Mouse (Mus musculus) embryonic facial prominence, embryonic 14.5 days (tissue): ENCODE measurements around the gene Wipf2. TPM values are rescaled to one million over a fixed set of nuclear protein-coding genes. Genes with fewer than 3 reads are reported as not detected.
"Not testable (repeated sequence)": the region's sequence is repeated elsewhere in the genome, so short reads cannot be mapped to it uniquely, and the experiment has no call there.

Experiments
- ATAC-seq: fragments of 200-750 bp; cut with Nextera tagmentation; 2 replicates; pipeline ENCODE4 v1.8.0; 2017; ENCODE audit warnings: low read depth, moderate number of reproducible peaks, moderate TSS enrichment
- DNase-seq: peaks from one replicate; pipeline ENCODE4 v3.0.0-alpha.2; 2015; ENCODE audit warnings: low spot score
- H3K27ac ChIP-seq: fragments of 300-500 bp; sonication (generic); replicated peaks from 2 replicates; pipeline ENCODE4 v1.5.1; 2014; ENCODE audit warnings: low read depth, mild to moderate bottlenecking, low read length, moderate library complexity
- H3K27me3 ChIP-seq: fragments of 300-500 bp; sonication (generic); replicated peaks from 2 replicates; pipeline ENCODE4 v1.6.1; 2014; ENCODE audit warnings: low read length; ENCODE audit not compliant: control insufficient read depth, insufficient read depth
- H3K36me3 ChIP-seq: fragments of 300-500 bp; sonication (generic); 2 replicates; pipeline ENCODE4 v1.6.1; 2014; ENCODE audit warnings: low read length, mixed read lengths; ENCODE audit not compliant: control insufficient read depth, insufficient read depth
- H3K4me1 ChIP-seq: fragments of 300-500 bp; sonication (generic); 2 replicates; pipeline ENCODE4 v1.6.1; 2014; ENCODE audit warnings: antibody characterized with exemption, low read length; ENCODE audit not compliant: control insufficient read depth, insufficient read depth
- H3K4me2 ChIP-seq: fragments of 300-500 bp; sonication (generic); 2 replicates; pipeline ENCODE4 v1.6.1; 2014; ENCODE audit warnings: low read depth, mild to moderate bottlenecking, low read length, moderate library complexity, mixed read lengths
- H3K4me3 ChIP-seq: fragments of 300-500 bp; sonication (generic); 2 replicates; pipeline ENCODE4 v1.5.1; 2014; ENCODE audit warnings: low read depth, mild to moderate bottlenecking, low read length
- H3K9ac ChIP-seq: fragments of 300-500 bp; sonication (generic); 2 replicates; pipeline ENCODE4 v1.6.1; 2014; ENCODE audit warnings: low read depth, mild to moderate bottlenecking, low read length, moderate library complexity, mixed read lengths
- H3K9me3 ChIP-seq: fragments of 300-500 bp; sonication (generic); 2 replicates; pipeline ENCODE4 v1.6.1; 2016; ENCODE audit warnings: low read length; ENCODE audit not compliant: control insufficient read depth
- WGBS: fragments of 180-500 bp; shearing (Covaris S2); extraction: QIAGEN DNeasy Blood & Tissue Kit; methylation state at CpG from one replicate; pipeline ENCODE4 v1.1.7; 2014; 5-methylcytosine and 5-hydroxymethylcytosine counted together
- polyA plus RNA-seq: library from polyadenylated mRNA; unstranded; fragments of >200 nt; fragmentation: Nextera tagmentation; extraction: Ambion mirVana; gene quantifications from 2 replicates; pipeline ENCODE4 v1.2.1, GENCODE M21; 2014

Gene Wipf2
- polyA plus RNA-seq, 1 experiment from 2014 or later: 4.3 TPM

GRCm38 (mm10) chr11:98932293-98933091, 69.1 kb downstream of the Wipf2 start:
- Histone ChIP-seq H3K36me3 (peaks cover 4% of the 10 kb centered on the region; the same call in 1 of the 2 replicates), H3K4me1 (peaks cover 88% of the 10 kb centered on the region), H3K27ac (peak overlapping the region; percentile 84), H3K4me3 (peak overlapping the region; percentile 4; the same call in 1 of the 2 replicates), H3K27me3 (no peaks in the 10 kb centered on the region), H3K9ac (peak overlapping the region; percentile 11; the same call in 1 of the 2 replicates), H3K9me3 (no peaks in the 10 kb centered on the region), H3K4me2 (peak overlapping the region; percentile 84)
- ATAC-seq (peak; percentile 38), DNase-seq (peak; percentile 93)
- WGBS: 9% methylated on average over 19 of the region's 19 CpGs

GRCm38 (mm10) chr11:98933151-98933550, 69.7 kb downstream of the Wipf2 start:
- Histone ChIP-seq H3K36me3 (peaks cover 4% of the 10 kb centered on the region; the same call in 1 of the 2 replicates), H3K9me3 (no peaks in the 10 kb centered on the region), H3K27ac (peak overlapping the region; percentile 84), H3K9ac (peak overlapping the region; percentile 11; the same call in 1 of the 2 replicates), H3K4me1 (peaks cover 82% of the 10 kb centered on the region), H3K27me3 (no peaks in the 10 kb centered on the region), H3K4me2 (peak overlapping the region; percentile 84), H3K4me3 (peak overlapping the region; percentile 4)
- ATAC-seq (no peak), DNase-seq (no peak)
- WGBS: 43% methylated on average over 8 of the region's 9 CpGs

- H3K4me2 ChIP-seq: peak overlapping the region; percentile 84; the same call in 1 of the 2 replicates
- H3K4me3 ChIP-seq, H3K27me3 ChIP-seq, H3K9ac ChIP-seq, H3K36me3 ChIP-seq, ATAC-seq, DNase-seq, H3K9me3 ChIP-seq: not testable (repeated sequence)
- H3K27ac ChIP-seq: peak overlapping the region; percentile 84
- 64% methylated on average over 2 of the region's 2 CpGs for WGBS
- H3K4me1 ChIP-seq: peaks cover 78% of the 10 kb centered on the region
These were observed 70.4 kb downstream of the Wipf2 start for GRCm38 (mm10) chr11:98933847-98934246.

- no peaks in the 10 kb centered on the region for H3K9me3 ChIP-seq
- peaks cover 4% of the 10 kb centered on the region; the same call in 1 of the 2 replicates for H3K36me3 ChIP-seq
- H3K4me2 ChIP-seq: no peak overlapping the region
- H3K9ac ChIP-seq: no peak overlapping the region
- H3K4me1 ChIP-seq: peaks cover 78% of the 10 kb centered on the region
- WGBS: 83% methylated on average over 3 of the region's 3 CpGs
- no peak overlapping the region for H3K4me3 ChIP-seq
- no peak overlapping the region for H3K27ac ChIP-seq
- ATAC-seq (no peak), DNase-seq (no peak)
- no peaks in the 10 kb centered on the region for H3K27me3 ChIP-seq
These were observed 70.9 kb downstream of the Wipf2 start for GRCm38 (mm10) chr11:98934367-98934766.

GRCm38 (mm10) chr11:98935123-98935522, 71.7 kb downstream of the Wipf2 start:
- no peak for ATAC-seq
- Histone ChIP-seq H3K27me3 (no peaks in the 10 kb centered on the region), H3K27ac (peak overlapping the region; percentile 98), H3K4me1 (peaks cover 78% of the 10 kb centered on the region), H3K9ac (no peak overlapping the region), H3K4me2 (0 out of 2 replicates have a peak overlapping the region, but pooled peaks have one; percentile 84), H3K9me3 (no peaks in the 10 kb centered on the region), H3K4me3 (no peak overlapping the region), H3K36me3 (peaks cover 4% of the 10 kb centered on the region; the same call in 1 of the 2 replicates)
- WGBS: 87% methylated on average over 3 of the region's 3 CpGs
- DNase-seq: no peak

- DNase-seq: peak; percentile 94
- peak overlapping the region; percentile 87 for H3K4me3 ChIP-seq
- peaks cover 4% of the 10 kb centered on the region; the same call in 1 of the 2 replicates for H3K36me3 ChIP-seq
- H3K4me2 ChIP-seq: peak overlapping the region; percentile 84
- H3K9ac ChIP-seq: peak overlapping the region; percentile 91
- peaks cover 78% of the 10 kb centered on the region for H3K4me1 ChIP-seq
- H3K27me3 ChIP-seq: no peaks in the 10 kb centered on the region
- WGBS: 4% methylated on average over 26 of the region's 29 CpGs
- peak; percentile 24; the same call in 1 of the 2 replicates for ATAC-seq
- peak overlapping the region; percentile 98 for H3K27ac ChIP-seq
- H3K9me3 ChIP-seq: no peaks in the 10 kb centered on the region
These were observed 72.7 kb downstream of the Wipf2 start for GRCm38 (mm10) chr11:98936170-98936569.

- H3K9ac ChIP-seq: peak overlapping the region; percentile 91
- peak overlapping the region; percentile 87 for H3K4me3 ChIP-seq
- 2% methylated on average over 23 of the region's 23 CpGs for WGBS
- no peaks in the 10 kb centered on the region for H3K27me3 ChIP-seq
- peaks cover 4% of the 10 kb centered on the region; the same call in 1 of the 2 replicates for H3K36me3 ChIP-seq
- peaks cover 78% of the 10 kb centered on the region for H3K4me1 ChIP-seq
- 0 out of 2 replicates have a peak, but pooled peaks have one; percentile 3 for ATAC-seq
- peak overlapping the region; percentile 84 for H3K4me2 ChIP-seq
- DNase-seq: peak; percentile 6
- peak overlapping the region; percentile 98 for H3K27ac ChIP-seq
- H3K9me3 ChIP-seq: no peaks in the 10 kb centered on the region
These were observed 73.4 kb downstream of the Wipf2 start for GRCm38 (mm10) chr11:98936606-98937409.

GRCm38 (mm10) chr11:98937410-98937913, 74.0 kb downstream of the Wipf2 start:
- Histone ChIP-seq H3K4me3 (peak overlapping the region; percentile 87), H3K9ac (peak overlapping the region; percentile 91), H3K9me3 (no peaks in the 10 kb centered on the region), H3K36me3 (peaks cover 4% of the 10 kb centered on the region; the same call in 1 of the 2 replicates), H3K27me3 (no peaks in the 10 kb centered on the region), H3K4me1 (peaks cover 78% of the 10 kb centered on the region), H3K4me2 (peak overlapping the region; percentile 84), H3K27ac (peak overlapping the region; percentile 98)
- WGBS: 0% methylated on average over 20 of the region's 38 CpGs
- ATAC-seq: peak; percentile 86
- DNase-seq: peak; percentile 99
